Mouse (Mus musculus) erythroblast, adult 5-6 weeks (primary cell): ENCODE measurements around the gene Traf1. TPM values are rescaled to one million over a fixed set of nuclear protein-coding genes. Genes with fewer than 3 reads are reported as not detected.

Source experiments
- ATAC-seq: replicated peaks from 2 replicates; pipeline ENCODE4 v1.8.0; 2016; ENCODE audit warnings: moderate number of reproducible peaks, mild to moderate bottlenecking, moderate TSS enrichment, inconsistent platforms; ENCODE audit not compliant: poor library complexity, low FRiP score, severe bottlenecking
- total RNA-seq, 2 experiments: library from RNA; stranded (forward) in 1 of 2; stranded (reverse) in 1 of 2; fragments of 150-400 nt in 1 of 2; fragments of 200-764, 138-1000 nt in 1 of 2; gene quantifications; 2 replicates each; pipeline versions ENCODE4 v1.2.3 to v1.2.4; 2015 to 2017; ENCODE audit warnings: low replicate concordance in 2 of 2

Traf1 gene
- total RNA-seq, 2 experiments from 2014 or later, result 0.43 TPM; not detected in 1

- ATAC-seq, result peak; percentile 62; the same call in 1 of the 2 replicates
Measured at GRCm38 (mm10) chr2:34970092-34970750, 8.6 kb upstream of the Traf1 start.

DNA sequence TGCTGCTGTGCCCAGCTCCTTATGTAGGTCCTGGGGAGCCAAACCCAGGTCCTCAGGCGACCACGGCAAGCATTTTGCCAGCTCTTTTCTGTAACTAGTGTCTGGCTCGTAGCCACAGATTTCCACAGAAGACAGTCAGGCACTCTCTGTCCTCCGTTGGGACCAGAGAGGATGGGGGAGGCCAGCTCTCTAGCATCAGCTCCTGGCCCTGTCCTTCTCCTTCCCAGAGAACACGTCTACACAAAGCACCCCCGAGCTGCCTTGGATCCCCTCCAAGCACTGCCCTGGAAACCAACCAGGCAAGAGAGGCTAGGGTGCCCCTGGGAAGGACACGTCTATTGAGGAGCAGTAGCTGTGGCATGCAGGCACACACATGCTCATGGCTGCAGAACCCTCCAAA, 7.6 kb upstream of the Traf1 start:
- ATAC-seq, result no peak

DNA sequence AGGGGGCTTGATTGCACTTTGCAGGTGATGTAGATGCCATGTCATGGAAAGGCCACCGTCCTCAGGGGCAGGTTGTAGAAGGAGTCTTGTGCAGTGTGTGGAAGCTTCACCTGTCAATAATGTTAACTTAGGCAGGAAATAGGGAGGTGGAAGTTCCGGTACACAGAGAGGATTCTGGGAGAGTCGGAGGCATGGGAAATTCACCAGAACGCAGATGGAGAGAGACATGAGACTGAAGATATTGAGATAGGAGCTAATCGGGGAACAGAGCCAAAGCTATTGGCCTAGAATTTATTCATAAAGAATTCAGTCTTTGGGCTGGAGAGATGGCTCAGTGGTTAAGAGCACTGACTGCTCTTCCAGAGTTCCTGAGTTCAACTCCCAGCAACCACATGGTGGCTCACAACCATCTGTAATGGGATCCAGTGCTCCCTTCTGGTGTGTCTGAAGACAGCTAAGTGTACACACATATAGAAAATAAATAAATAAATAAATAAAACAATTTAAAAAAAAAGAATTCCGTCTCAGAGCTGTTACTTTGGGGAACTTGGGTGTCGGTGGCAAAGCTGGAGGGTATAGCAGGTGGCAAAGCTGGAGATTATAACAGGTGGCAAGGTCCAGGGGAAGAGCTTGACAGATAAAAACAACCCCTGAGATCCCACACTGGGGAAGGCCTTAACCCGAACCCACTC, 4.8 kb upstream of the Traf1 start:
- no peak for ATAC-seq

- no peak for ATAC-seq
Measured at GRCm38 (mm10) chr2:34965806-34966205, 4.2 kb upstream of the Traf1 start.

- ATAC-seq, result no peak
Measured at GRCm38 (mm10) chr2:34965293-34965692, 3.7 kb upstream of the Traf1 start.

GRCm38 (mm10) chr2:34964651-34965050, 3.1 kb upstream of the Traf1 start:
- ATAC-seq, result no peak

- ATAC-seq, result no peak
Measured at GRCm38 (mm10) chr2:34964230-34964629, 2.7 kb upstream of the Traf1 start.

- ATAC-seq, result peak; percentile 57
Measured at GRCm38 (mm10) chr2:34963371-34963956, 1.9 kb upstream of the Traf1 start.

GRCm38 (mm10) chr2:34962893-34963292, 1.3 kb upstream of the Traf1 start:
- no peak for ATAC-seq

- ATAC-seq, result no peak
Measured at GRCm38 (mm10) chr2:34962211-34962610, 639 bp upstream of the Traf1 start.

- ATAC-seq, result no peak
Measured at GRCm38 (mm10) chr2:34960966-34961365, 606 bp downstream of the Traf1 start.

- ATAC-seq, result no peak
Measured at GRCm38 (mm10) chr2:34960466-34960865, 1.1 kb downstream of the Traf1 start.

DNA sequence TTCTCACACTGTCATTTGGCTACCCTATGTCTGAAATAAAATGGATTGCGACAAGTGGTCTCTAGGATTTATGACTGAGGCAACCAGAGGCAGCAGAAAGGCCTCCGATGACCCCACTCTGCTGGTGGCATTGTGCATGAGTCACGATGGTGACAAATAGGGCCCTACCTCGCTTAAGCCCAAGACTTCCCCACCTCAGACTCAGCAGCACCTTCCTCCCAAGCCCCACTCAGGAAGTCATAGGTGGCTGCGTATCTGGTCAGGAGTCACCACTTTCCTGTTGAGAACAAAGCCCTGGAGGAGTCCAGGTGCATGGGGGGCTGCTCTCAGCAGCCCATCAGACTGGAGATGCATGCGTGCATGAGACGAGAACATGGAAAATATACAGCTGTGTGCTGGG, 3.0 kb downstream of the Traf1 start:
- ATAC-seq, result no peak

- ATAC-seq, result no peak
Measured at GRCm38 (mm10) chr2:34958036-34958435, 3.5 kb downstream of the Traf1 start.

GRCm38 (mm10) chr2:34957405-34957804, 4.2 kb downstream of the Traf1 start:
- ATAC-seq, result no peak

DNA sequence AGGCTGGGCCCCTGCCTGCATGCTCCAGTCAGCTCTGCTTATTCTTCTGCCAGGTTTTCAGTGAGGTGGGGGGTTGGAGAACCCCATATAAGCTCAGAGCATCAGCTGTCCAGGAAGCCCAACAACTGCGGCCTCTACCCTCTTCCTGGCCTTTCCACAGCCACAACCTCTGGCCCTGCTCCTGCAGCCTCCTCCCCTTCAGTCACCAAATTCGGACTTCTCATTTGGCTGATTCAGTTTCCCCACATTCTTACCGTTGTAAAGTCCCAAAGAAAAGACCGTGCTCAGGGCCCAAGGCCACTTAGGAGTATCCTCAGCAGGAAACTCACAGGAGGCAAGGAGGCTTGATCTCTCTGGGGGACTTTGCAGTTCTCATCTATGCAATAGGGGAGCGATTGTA, 4.6 kb downstream of the Traf1 start:
- no peak for ATAC-seq

- ATAC-seq, result no peak
Measured at GRCm38 (mm10) chr2:34954344-34954743, 7.2 kb downstream of the Traf1 start.

GRCm38 (mm10) chr2:34953547-34954116, 7.9 kb downstream of the Traf1 start:
- no peak for ATAC-seq

DNA sequence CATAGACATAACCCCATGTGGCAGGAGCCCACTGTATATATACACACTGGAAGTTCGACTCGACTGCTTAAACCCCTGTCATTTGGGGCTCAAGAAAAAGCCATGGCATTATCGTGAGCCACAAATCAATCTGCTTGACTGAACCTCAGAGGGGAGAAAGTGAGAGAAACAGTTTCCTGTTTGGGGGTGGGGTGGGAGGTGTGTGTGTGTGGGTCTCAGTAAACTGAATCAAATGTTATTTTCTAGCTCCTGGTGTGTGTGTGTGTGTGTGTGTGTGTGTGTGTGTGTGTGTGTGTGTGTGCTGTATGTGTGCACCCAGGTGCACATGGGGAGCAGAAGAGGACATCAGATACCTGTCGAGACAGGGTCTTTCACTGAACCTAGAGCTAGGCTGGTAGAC, 8.6 kb downstream of the Traf1 start:
- ATAC-seq, result no peak

- ATAC-seq, result no peak
Measured at GRCm38 (mm10) chr2:34951469-34951868, 10.1 kb downstream of the Traf1 start.

DNA sequence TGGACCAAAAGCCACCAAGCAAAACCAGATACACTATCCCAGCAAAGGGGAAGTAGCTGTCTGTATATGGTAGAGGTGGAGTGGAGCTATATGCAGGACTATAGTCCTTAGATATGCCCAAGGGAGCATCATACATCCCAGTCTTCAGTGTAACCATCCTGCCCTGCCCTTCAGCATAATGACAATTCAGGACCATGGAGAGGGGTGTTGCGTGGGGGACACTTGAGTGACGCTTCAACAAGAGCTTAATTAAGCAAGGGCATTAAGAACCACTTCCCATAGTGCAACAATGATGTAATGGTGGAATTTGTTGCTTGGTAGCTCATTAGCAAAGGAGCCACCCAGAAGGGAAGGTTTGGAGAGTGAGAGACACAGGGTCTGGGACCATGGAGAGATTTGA, 12.9 kb downstream of the Traf1 start:
- ATAC-seq, result no peak
